Mouse (Mus musculus): Measurements from ENCODE around the gene Pfn1.

DNA sequence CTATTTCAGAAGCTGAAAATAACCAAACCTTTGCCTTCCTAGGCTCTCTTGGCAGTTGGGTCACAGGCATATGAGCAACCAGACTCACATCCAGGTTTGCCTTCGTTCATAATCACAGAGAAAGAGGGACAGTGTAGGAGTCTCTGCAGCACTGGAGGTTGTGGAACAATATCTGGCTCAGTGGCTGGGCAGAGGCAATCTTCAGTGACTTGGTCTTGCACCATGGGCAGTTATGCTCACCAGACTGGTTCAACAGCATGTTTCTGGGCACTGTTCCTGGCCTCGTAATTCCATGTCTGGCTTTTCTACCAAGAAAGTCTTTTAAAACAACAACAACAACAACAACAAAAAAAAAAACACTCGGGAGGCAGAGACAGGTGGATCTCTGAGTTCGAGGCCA, 18.8 kb downstream of the Pfn1 start:
- TF ChIP-seq CTCF (IDR thresholded peaks at IDR 0.05; ENCODE audit: low read depth, low read length): no peak
- TF ChIP-seq EP300 (IDR thresholded peaks at IDR 0.05; ENCODE audit: insufficient read depth, low read depth, low read length): no peak
- no peak for TF ChIP-seq POLR2A (IDR thresholded peaks at IDR 0.05; ENCODE audit: insufficient read depth, low read length)

Measured in ES-Bruce4 (cell line).